Mouse (Mus musculus): ENCODE data around the gene Rabgap1.
"Not testable (repeated sequence)": the region's sequence is repeated elsewhere in the genome, so short reads cannot be mapped to it uniquely, and the experiment has no call there.

The Rabgap1 gene

DNA sequence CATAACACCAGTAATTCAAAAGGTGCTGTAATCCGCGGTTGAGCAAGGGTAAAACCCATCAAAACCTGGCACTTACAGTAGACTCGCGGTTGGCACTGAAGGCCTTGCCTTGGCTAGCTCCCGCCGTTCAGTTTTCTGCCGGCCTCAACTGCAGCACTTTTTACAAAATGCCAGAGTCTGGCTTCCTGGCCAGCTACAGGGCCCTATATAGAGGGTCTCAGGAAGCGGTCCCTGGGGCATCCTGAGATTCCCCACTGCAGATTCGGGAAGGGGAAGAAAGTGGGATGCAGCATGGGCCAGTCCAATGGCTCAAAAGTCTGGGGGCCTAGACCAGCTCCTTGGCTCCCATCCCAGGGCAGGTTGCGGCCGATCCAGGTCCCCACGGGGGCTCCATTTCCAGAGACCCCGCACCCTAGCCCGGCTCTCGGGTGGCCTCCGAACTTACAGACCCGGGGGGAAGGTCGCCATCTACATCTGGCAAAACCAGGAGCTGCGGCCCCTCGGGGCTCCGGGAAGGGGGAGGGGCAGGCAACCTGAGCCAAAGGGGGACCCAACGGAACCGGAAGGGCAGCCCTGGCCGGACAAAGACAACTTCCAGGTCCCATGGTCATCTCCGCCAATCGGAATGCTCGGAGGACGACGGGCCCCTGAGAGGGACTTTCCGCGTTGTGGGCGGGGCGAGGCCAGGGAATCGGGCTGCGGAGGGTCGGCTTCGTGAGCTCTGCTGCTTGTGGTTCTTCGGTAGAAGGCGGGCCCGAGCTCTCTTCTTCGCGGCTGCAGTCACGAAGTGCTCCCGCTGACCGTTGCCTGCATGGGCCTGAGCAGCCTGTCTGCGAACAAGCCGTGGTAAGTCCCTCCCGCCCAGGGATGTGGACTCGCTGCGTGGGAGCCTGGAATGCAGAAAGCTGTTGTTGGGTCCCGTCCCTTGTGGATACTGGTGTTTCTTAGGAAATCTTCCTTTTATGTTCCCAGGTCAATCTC lies at the start of gene Rabgap1, which contains the start of the genes Zbtb26 and Zbtb6:
Rabgap1 (plus strand) TSS at position 669 of the 981 bp plus-strand sequence.
Zbtb26 (minus strand) TSS at position 525 of the 981 bp plus-strand sequence.
Zbtb6 (minus strand) TSS at position 561 of the 981 bp plus-strand sequence.
- DNase-seq (ENCODE audit: low spot score), result peak; percentile 93

DNA sequence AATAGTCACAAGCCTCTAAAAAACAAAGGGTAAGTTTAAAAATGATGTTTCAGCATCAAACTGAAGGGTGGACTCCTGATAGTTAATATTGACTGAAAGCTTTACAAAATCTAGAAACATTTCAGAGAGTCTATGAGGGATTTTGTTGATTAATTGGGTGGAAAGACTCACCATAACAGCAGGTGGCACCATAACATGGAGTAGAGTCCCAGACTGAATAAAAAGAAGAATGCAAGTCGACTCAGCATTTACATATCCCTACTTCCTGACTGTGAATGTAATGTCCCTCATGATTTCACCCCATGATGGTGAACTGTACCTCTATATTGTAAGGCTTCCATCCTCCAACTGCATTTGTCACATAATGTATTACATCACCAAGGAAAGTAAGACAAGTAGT lies 47.5 kb upstream of the Rabgap1 start:
- no peak for DNase-seq (ENCODE audit: low spot score)

DNA sequence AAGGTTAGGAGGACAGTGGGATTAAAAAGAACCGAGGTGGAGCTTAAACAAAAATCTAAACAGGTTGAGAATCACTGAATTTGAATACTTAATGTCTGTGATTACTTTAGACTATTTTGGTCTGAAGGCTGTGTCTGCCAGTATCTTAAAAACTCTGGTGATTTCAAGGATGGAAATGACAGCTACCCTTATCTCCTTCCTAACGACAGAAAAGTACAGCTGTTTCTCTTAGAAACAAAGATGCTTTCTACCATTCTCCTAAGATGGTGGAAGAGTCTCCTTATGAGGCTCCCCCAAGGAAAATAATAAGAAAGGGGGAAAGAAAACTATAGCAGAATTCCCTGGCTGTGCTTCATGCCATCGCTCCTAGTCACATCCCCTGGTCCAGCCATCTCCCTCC lies 21.2 kb upstream of the Rabgap1 start:
- no peak for DNase-seq (ENCODE audit: low spot score)

DNA sequence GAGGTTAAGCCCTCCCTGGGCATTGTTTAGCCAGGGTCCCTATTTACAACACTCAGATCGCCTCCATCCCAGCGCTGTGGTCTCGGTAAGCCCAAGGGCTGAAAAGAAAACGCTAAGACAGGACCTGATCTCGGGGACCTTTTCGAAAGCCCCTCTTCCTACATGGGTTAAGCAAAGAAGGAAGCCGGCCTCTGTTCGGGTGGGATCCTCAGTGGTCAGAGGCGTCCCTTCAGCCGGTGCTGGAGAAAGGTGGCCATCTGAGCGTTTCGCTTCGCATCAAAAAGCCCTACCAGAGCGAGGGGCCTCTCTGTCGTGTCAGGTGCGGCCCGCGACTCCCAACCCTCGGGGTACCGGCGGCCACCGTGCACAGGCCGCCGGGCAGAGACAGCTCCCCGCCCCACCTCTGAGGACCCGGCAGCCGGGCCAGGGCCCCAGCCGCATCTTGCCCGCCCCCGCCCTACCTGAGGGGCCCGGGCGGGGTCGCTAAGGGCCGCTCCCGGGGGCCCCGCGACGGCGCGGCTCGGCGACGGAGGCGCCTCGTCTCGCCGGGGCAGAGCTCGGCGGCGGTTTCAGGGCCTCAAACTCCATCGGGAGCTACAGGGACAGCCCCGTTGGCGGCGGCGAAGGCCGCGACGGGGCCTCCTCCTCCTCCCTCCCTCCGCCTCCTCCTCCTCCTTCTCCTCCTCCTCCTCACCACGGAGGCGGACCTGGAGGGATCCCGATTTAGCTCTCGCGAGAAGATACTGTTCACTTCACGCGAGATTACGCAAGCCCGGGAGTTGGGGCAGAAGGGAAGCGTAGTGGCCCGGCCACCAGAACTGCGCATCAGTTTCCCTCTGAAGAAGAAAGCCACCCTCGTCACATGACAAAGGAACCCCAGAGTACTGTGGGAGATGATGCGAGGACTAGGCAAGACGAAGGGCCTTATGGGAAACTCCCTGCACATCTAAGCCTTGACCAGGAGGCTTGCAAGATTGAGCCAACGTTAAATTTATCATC lies 20.5 kb upstream of the Rabgap1 start, which contains the start of gene Rc3h2:
Rc3h2 (minus strand) TSS at position 598 of the 999 bp plus-strand sequence.
- peak; percentile 97 for DNase-seq (ENCODE audit: low spot score)

DNA sequence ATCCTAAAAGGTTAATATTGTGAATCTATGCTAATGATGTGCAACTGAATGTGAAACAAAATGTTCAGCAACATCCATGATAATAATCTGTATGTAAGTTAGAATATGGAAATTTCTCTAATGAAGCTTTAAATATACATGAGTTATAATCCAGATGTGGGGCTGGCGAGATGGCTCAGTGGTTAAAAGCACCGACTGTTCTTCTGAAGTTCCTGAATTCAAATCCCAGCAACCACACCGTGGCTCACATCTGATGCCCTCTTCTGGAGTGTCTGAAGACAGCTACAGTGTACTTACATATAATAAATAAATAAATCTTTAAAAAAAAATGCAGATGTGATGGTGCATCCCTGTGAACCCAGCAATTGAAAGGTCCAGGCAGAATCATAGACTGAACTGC lies 19.4 kb upstream of the Rabgap1 start:
- DNase-seq (ENCODE audit: low spot score), result no peak

DNA sequence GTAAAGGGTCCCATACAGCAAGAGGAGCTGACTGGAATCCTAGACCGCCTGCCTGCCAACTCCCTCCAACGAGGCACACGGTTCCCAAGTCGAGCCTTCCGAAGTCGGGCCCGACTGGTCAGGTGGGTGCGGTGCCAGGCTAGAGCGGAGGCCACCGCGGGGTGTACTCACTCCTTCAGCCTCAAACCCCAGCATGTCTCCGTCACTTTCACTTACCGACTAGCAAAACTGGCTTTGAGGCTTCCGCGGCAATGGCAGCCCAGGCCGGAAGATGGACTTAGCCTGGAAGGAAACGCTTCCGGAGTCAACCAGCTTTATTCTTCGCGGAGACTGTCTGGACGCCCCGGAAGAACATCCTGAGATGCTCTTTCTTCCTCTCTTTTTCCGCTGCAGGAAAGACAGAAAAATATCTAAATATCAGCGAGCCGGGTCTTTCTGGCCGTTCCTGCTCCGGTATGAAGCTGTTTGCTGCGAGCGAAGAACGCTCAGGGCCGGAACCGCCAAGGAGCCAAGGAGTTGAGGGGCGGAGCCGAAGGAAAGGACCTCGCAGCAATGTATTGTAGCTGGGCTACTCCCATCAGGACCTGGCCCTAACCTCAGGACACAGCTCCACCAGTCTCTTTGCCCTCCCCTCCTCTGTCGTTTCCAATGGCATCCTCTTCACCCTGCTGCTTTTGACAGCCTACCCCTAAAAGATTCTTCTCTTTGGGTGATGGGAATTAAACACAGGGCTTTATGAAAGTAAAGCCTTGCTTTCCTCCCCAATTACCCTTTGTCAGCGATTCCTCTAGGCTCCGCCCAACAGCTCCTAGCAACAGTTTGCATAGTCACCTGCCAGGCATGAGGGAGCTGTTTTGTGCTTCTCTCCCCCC lies 12.2 kb upstream of the Rabgap1 start:
- peak; percentile 86 for DNase-seq (ENCODE audit: low spot score)

DNA sequence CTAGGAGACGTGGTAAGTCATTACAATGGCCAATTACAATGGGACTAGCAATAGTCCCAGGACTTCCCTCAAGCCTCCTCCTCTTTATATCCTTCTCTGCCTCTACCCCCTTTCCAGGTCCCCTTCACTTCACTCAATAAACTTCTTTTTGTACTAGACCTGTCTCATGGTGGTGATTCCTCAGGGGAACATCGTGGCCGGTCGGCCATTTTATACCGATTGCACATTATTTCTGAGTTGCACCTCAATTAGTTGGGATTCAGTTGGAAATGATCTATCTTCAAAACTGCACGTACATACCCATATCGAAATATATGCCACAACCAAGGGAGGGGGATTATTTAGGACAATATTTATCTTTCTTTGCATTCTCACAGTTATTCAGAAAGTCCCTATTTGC lies 11.5 kb upstream of the Rabgap1 start:
- DNase-seq (ENCODE audit: low spot score), result peak; percentile 42

DNA sequence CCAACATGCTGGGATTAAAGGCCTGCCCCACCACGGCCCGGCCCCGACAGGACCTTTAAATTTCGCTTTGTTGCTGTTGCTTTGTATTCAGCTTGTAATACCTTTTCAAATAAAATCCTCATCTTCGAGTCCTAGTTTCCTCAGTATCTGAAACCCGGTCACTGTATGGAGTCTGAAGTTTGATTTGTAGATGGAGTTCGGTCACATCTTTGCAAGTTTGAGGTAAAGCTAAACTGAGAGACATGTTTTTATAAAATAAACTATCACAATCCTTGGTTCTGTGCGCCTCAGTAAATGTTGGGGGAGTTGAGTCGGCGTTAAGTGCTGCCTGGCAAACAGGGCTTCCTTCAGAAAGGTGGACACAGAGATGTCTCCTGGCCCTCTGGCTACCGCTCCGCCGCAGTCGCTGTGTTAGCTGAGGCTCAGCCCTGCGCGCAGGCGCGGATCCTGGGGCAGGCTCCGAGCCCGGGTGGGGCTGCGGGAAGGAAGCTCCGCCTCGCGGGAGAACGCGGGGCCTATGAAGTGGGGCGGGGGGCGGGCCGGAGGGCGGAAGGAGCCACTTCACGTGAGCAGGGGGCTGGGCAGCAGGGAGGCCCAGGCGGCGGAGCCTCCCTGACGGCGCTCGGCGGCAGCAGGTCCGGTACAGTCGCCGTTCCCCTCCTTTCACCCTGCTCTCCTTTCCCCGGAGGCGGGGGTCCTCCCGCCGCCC lies 8.7 kb downstream of the Rabgap1 start:
- peak; percentile 89 for DNase-seq (ENCODE audit: low spot score)

DNA sequence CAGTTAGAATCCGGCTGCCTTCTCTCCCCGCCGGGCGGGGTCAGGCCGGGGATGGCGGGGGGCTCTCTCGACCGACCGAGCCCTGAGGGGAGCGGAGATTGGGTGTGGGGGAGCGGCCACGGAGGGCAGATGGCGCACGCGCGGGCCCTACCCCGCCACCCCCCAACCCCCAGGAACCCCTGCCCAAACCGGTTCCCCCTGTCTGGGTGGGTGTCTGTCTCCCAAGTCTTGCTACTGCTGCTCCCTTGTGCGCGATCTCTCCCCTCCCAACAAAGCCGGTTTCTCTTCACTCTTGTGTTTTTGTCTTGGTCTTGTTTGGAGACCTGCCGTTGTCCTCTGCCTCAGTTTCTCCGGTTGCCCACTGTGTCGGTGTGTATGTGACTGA lies 9.3 kb downstream of the Rabgap1 start:
- no peak for DNase-seq (ENCODE audit: low spot score)

DNA sequence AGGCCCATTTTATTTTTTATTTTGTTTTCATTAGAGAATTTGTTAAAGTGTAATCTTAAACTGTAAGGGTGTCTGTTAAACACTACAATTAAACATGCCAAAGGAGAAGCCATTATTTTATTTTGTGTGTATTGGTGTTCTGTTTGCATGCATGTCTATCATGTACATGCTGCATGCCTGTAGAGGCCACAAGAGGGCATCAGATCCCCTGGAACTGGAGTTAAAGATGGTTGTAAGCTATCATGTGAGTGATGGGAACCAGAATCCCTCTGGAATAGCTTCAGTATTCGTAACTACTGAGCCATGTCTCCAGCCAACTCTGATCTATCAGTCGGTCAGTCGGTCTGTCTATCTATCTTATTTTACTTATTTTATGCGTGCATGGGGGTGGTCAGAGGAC lies 17.6 kb downstream of the Rabgap1 start:
- DNase-seq (ENCODE audit: low spot score), result no peak

DNA sequence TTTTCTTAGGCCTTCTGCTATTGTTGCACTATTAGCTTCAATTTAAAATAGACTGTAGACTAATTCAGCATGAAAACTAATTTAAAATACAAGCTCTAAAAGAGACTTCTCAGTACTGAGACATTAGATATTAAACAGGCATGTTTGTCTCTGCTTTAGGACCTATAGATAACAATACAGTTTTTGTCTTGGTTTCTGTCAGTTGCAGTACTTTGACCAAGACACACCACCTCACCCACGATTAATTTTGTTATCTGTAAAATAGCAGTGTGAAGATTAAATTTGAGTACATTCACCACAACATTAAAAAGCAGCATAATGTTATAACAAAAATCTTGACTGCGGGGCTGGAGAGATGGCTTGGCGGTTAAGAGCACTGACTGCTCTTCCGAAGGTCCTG lies 23.2 kb downstream of the Rabgap1 start:
- DNase-seq (ENCODE audit: low spot score), result no peak

DNA sequence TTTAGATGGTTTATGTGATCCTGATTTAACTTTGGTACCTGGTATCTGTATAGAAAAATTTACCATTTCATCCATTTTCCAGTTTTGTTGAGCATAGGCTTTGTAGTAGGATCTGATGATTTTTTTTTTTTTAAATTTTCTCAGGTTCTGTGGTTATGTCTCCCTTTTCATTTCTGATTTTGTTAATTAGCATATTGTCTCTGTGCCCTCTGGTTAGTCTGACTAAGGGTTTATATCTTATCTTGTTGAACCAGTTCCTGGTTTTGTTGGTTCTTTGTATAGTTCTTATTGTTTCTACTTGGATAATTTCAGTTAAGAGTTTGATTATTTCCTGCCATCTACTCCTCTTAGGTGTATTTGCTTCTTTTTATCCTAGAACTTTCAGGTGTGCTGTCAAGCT lies 36.5 kb downstream of the Rabgap1 start:
- no peak for DNase-seq (ENCODE audit: low spot score)

DNA sequence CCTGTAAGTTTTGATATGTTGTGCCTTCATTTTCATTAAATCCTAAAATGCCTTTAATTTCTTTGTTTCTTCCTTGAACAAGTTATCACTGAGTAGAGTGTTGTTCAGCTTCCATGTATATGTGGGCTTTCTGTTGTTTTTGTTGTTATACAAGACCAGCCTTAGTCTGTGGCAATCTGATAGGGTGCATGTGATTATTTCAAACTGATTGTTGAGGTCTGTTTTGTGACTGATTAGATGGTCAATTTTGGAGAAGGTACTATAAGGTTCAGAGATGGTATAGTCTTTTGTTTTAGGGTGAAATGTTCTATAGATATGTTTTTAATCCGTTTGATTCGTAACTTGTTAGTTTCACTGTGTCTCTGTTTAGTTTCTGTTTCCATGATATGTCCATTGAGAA lies 37.0 kb downstream of the Rabgap1 start:
- peak; percentile 9 for DNase-seq (ENCODE audit: low spot score)

DNA sequence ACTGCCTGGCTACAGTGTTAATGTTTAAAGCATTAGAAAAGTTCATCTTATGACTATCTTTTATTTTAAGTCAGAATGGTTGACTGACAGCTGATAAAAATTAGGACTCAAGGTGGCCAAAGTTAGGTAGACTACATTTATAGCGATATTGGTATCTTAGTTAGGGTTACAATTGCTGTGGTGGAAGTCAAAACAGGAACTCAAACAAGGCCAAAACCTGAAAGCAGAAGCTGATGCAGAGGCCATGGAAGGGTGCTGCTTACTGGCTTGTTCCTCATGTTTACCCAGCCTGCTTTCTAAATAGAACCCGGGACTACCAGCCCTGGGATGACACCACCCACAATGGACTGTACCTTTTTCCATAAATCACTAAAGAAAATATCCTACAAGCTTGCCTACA lies 41.1 kb downstream of the Rabgap1 start:
- DNase-seq (ENCODE audit: low spot score), result no peak

DNA sequence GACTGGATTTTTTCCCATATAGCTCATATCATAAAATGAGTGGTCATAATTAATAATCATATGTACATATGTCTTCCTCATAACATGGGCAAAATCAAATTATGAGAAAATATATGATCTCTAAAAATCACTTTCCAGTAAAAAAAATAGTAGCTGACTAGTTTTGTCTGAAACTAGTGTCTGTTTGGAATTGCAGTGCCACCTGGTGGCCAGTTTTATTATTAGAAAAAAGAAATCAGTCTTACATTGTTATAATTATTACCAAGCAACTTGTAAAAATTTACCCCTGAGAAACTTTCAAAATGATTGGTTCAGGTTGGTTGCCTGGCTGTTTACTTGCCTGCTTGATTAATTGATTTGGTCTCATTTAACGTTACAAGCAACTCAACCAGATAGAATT lies 42.3 kb downstream of the Rabgap1 start:
- peak; percentile 69 for DNase-seq (ENCODE audit: low spot score)

DNA sequence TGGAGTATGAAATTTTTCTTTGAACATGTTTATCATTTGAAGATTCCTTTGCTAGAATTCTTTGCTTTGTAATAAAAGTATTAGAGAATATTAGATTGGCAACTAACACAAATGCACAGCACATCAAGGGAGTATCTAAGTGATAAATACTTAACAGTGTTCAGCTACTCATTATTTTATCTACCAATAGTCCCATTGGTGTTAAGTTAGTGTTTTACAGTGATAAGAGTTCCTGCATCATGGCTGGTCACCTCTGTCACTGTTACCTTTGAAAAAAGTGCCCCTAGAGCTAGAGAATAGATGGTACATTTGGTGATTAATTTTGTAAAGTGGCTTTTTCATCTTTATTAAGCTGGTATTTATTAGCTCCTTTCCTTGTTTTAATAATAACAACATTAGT lies 43.3 kb downstream of the Rabgap1 start:
- peak; percentile 28 for DNase-seq (ENCODE audit: low spot score)

DNA sequence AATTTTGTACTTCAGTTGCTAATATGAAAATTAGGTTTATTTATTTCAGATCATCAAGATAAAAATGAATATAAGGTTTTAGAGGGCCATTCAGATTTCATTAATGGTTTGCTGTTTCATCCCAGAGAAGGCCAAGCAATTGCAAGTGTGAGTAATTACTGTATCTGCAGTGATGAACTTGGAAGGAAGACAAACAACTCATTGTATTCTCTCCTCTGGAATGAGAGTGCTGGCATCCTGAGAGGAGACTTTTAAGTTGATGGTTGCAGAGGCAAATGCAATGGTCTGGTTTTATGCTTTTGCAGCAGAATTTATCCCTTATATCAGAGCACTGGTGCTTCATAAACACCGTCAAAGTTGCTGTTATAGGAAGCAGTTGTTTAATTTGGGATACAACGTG lies 45.9 kb downstream of the Rabgap1 start:
- DNase-seq (ENCODE audit: low spot score), result no peak

DNA sequence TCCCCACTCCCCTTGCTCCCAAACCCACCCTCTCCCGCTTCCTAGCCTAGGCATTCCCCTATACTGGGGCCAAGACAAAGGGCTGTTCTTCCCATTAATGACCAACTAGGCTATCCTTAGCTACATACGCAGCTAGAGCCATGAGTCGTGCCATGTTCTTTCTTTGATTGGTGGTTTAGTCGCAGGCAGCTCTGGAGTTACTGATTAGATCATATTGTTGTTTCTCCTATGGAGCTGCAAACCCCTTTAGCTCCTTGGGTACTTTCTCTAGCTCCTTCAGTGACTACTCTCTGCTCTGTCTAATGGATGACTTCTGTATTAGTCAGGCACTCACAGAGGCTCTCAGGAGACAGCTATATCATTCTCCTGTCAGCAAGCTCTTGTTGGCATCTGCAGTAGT lies 54.2 kb downstream of the Rabgap1 start:
- DNase-seq (ENCODE audit: low spot score), result no peak

DNA sequence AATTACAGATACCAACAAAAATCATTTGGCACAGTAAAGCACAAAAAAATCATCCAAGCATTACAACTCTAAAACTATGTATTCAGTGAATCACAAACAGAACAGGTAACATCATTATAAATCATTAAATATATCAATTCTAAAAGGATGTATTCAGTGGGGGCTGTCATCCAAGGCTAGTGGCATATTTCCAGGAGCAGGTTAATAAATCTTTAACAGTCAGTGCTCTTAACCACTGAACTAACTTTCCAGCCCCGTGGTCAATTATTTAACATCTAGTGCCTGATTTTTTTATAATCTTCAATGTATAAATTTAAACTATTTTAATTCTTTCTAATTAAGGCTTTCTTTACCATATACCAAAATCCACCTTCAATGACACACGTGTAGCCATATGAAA lies 62.8 kb downstream of the Rabgap1 start:
- DNase-seq (ENCODE audit: low spot score), result not testable (repeated sequence)

DNA sequence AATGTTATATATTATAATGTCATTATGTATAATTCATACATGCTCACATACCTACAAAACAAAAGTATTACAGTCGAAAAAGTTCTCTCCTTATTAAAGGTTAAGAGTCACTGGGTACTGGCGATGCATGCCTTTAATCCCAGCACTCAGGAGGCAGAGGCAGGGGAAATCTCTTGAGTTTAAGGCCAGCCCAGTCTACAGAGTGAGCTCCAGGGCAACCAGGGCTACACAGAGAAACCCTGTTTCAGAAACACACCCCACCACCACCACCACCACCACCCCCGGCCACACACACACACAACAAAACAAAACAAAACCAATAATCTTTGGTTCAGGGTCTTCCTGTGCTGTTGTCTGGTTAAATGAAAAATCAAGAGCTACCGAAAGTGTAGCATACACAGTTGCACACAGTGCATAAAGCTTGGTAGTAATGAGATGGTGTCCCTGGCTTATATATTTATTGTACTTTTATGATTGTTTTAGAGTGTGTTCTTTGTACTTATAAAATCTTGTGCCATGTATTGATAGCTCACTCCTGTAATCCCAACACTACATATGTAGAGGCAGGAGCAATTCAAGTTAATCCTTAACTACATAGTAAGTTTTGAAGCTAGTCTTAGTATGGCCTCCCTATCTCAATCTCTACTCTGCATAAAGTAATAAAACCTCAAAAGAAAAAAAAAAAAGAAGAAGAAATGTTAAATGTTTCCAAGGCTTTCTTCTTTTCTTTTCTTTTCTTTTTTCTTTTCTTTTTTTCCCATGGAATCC lies 68.2 kb downstream of the Rabgap1 start:
- DNase-seq (ENCODE audit: low spot score), result no peak
